ENCODE assay signal across 8 mouse cellular contexts in genomic region chr8:54508814-54509213, GRCm38 (mm10). TPM values are rescaled to one million over a fixed set of nuclear protein-coding genes. Genes with fewer than 3 reads are reported as not detected.
DNase-seq lines count a peak whose midpoint lies in the region; ATAC-seq and TF ChIP-seq lines count a peak whose summit lies in the region.

No protein-coding gene starts in this region.

- H3K4me2 ChIP-seq in forebrain, embryonic 11.5 days (ENCODE audit: low read depth, low read length, severe bottlenecking): peak overlapping the region; percentile 35
- H3K4me2 ChIP-seq in limb, embryonic 14.5 days (replicated peaks; ENCODE audit: low read depth, low read length, severe bottlenecking): peak overlapping the region; percentile 44
- H3K4me2 ChIP-seq in neural tube, embryonic 15.5 days: peak overlapping the region; percentile 63

- no peaks in the 10 kb centered on the region for H3K36me3 ChIP-seq in forebrain, embryonic 11.5 days (ENCODE audit: control insufficient read depth, insufficient read depth, low read length)
- H3K36me3 ChIP-seq in limb, embryonic 14.5 days (ENCODE audit: control insufficient read depth, insufficient read depth, low read length): no peaks in the 10 kb centered on the region
- no peaks in the 10 kb centered on the region for H3K36me3 ChIP-seq in neural tube, embryonic 15.5 days

- H3K4me3 ChIP-seq in layer of hippocampus, adult 2 months: peak overlapping the region; percentile 40
- H3K4me3 ChIP-seq in forebrain, embryonic 11.5 days (ENCODE audit: low read depth, low read length): peak overlapping the region; percentile 24
- H3K4me3 ChIP-seq in limb, embryonic 14.5 days (replicated peaks; ENCODE audit: low read length): peak overlapping the region; percentile 21; the same call in 1 of the 2 replicates
- peak overlapping the region; percentile 44 for H3K4me3 ChIP-seq in neural tube, embryonic 15.5 days (replicated peaks)

- TF ChIP-seq CTCF in layer of hippocampus, adult 2 months (conservative IDR thresholded peaks at IDR 0.05): no peak

- DNase-seq in layer of hippocampus, adult 2 months (ENCODE audit: low spot score in 2 of 2): peak in 1 of 2 experiments; percentile 16
- no peak for DNase-seq in layer of hippocampus, adult 9-11 months
- no peak for DNase-seq in forebrain, embryonic 11.5 days (ENCODE audit: low spot score)
- no peak for DNase-seq in limb, embryonic 14.5 days (ENCODE audit: low spot score)
- DNase-seq in urinary bladder, adult 2 months (ENCODE audit: low spot score): no peak
- no peak for DNase-seq in left cerebral cortex, postnatal 4 days
- DNase-seq in adrenal gland, postnatal 25 days: no peak

- no peaks in the 10 kb centered on the region for H3K4me1 ChIP-seq in forebrain, embryonic 11.5 days (replicated peaks; ENCODE audit: control insufficient read depth, insufficient read depth, low read length)
- H3K4me1 ChIP-seq in limb, embryonic 14.5 days (ENCODE audit: control insufficient read depth, insufficient read depth, low read length): peaks cover 3% of the 10 kb centered on the region; the same call in 1 of the 2 replicates
- H3K4me1 ChIP-seq in neural tube, embryonic 15.5 days: peaks cover 16% of the 10 kb centered on the region; the same call in 1 of the 2 replicates

- H3K9me3 ChIP-seq in forebrain, embryonic 11.5 days (ENCODE audit: control insufficient read depth, low read length): no peaks in the 10 kb centered on the region
- no peaks in the 10 kb centered on the region for H3K9me3 ChIP-seq in limb, embryonic 14.5 days (ENCODE audit: control insufficient read depth, low read length)
- H3K9me3 ChIP-seq in neural tube, embryonic 15.5 days (replicated peaks): no peaks in the 10 kb centered on the region

- WGBS in forebrain, embryonic 11.5 days: 7% methylated on average over 7 of the region's 11 CpGs
- WGBS in limb, embryonic 14.5 days: 11% methylated on average over 5 of the region's 11 CpGs
- 5% methylated on average over 6 of the region's 11 CpGs for WGBS in neural tube, embryonic 15.5 days

- no peak for TF ChIP-seq POLR2A in limb, embryonic 14.5 days (IDR thresholded peaks at IDR 0.05; ENCODE audit: borderline replicate concordance, extremely low read depth, insufficient read depth, insufficient read length)

- peak; percentile 31 for ATAC-seq in forebrain, embryonic 11.5 days (replicated peaks; ENCODE audit: low FRiP score)
- ATAC-seq in limb, embryonic 14.5 days (ENCODE audit: low FRiP score, low read depth): no peak
- peak; percentile 75 for ATAC-seq in neural tube, embryonic 15.5 days (ENCODE audit: low FRiP score)

- intact Hi-C loops in left cerebral cortex, postnatal 4 days (cut with DNase I): loop anchor here (5.0 kb wide), 1 partner anchor 153 kb away; no protein-coding TSS in a partner anchor

- H3K27me3 ChIP-seq in forebrain, embryonic 11.5 days (ENCODE audit: control insufficient read depth, insufficient read depth, low read length): no peaks in the 10 kb centered on the region
- no peaks in the 10 kb centered on the region for H3K27me3 ChIP-seq in limb, embryonic 14.5 days (ENCODE audit: control insufficient read depth, insufficient read depth, low read length)
- no peaks in the 10 kb centered on the region for H3K27me3 ChIP-seq in neural tube, embryonic 15.5 days (replicated peaks)

- peak overlapping the region; percentile 15; the same call in 1 of the 2 replicates for H3K27ac ChIP-seq in layer of hippocampus, adult 2 months
- no peak overlapping the region for H3K27ac ChIP-seq in forebrain, embryonic 11.5 days (ENCODE audit: low read depth, low read length)
- H3K27ac ChIP-seq in limb, embryonic 14.5 days (replicated peaks; ENCODE audit: low read depth, low read length): no peak overlapping the region
- 0 out of 2 replicates have a peak overlapping the region, but pooled peaks have one; percentile 3 for H3K27ac ChIP-seq in neural tube, embryonic 15.5 days (replicated peaks)

- H3K9ac ChIP-seq in forebrain, embryonic 11.5 days (ENCODE audit: low read length): no peak overlapping the region
- no peak overlapping the region for H3K9ac ChIP-seq in limb, embryonic 14.5 days (ENCODE audit: low read depth, low read length, severe bottlenecking)
- H3K9ac ChIP-seq in neural tube, embryonic 15.5 days (replicated peaks): no peak overlapping the region

RNA-seq across cellular contexts. Expression of gene Asb5, which starts 20.6 kb away (rescaled TPM):
- 1 to 10 TPM; 1.5 to 1.7 TPM for total RNA-seq in layer of hippocampus, adult 2 months (2021)
- polyA plus RNA-seq in forebrain, embryonic 11.5 days (2014; fragmentation: Nextera tagmentation; extraction: Ambion mirVana): 4.2 and 8.2 TPM in 2 replicates
- 1.2 and 1.3 TPM in 2 replicates for polyA plus RNA-seq in limb, embryonic 14.5 days (2012; rRNA removed)
- polyA plus RNA-seq in limb, embryonic 14.5 days (2014; fragmentation: Nextera tagmentation; extraction: Ambion mirVana): 6.4 and 7.0 TPM in 2 replicates
- 3.9 and 7.3 TPM in 2 replicates for polyA plus RNA-seq in neural tube, embryonic 15.5 days (2015; fragmentation: Nextera tagmentation; extraction: Ambion mirVana)
- 0.69 and 1.0 TPM in 2 replicates for polyA plus RNA-seq in urinary bladder, adult 2 months (2012; rRNA removed)
- 1 to 10 TPM in 1 of 2 experiments, under 1 TPM in 1; 0.86 to 1.2 TPM for total RNA-seq in left cerebral cortex, postnatal 4 days (2021)
- 0.46 TPM in 1 of 2 replicates, not detected in the other for total RNA-seq in adrenal gland, postnatal 25 days (2021)

RNA-seq across cellular contexts. Expression of gene Spcs3, which starts 21.0 kb away (rescaled TPM):
- 10 to 100 TPM; 44.9 to 47.1 TPM for total RNA-seq in layer of hippocampus, adult 2 months (2021)
- 84.3 and 85.8 TPM in 2 replicates for polyA plus RNA-seq in forebrain, embryonic 11.5 days (2014; fragmentation: Nextera tagmentation; extraction: Ambion mirVana)
- 35.0 and 39.7 TPM in 2 replicates for polyA plus RNA-seq in limb, embryonic 14.5 days (2012; rRNA removed)
- 85.1 and 86.5 TPM in 2 replicates for polyA plus RNA-seq in limb, embryonic 14.5 days (2014; fragmentation: Nextera tagmentation; extraction: Ambion mirVana)
- 44.6 and 55.1 TPM in 2 replicates for polyA plus RNA-seq in neural tube, embryonic 15.5 days (2015; fragmentation: Nextera tagmentation; extraction: Ambion mirVana)
- polyA plus RNA-seq in urinary bladder, adult 2 months (2012; rRNA removed): 23.9 and 24.1 TPM in 2 replicates
- total RNA-seq in left cerebral cortex, postnatal 4 days (2021): 10 to 100 TPM; 38.7 to 40.3 TPM
- 43.3 and 58.2 TPM in 2 replicates for total RNA-seq in adrenal gland, postnatal 25 days (2021)

Comparison
In these comparisons a context has a peak if more than half of its experiments do, and no peak if none do; other contexts are left out.
1. H3K27ac ChIP-seq: peak in layer of hippocampus, adult 2 months (single experiment) and neural tube, embryonic 15.5 days (single experiment); none in forebrain, embryonic 11.5 days (single experiment) and limb, embryonic 14.5 days (single experiment).
2. Peak in every context shown above with its lines, with median percentiles within 50 percentile points of each other: H3K4me3 ChIP-seq and H3K4me2 ChIP-seq.